Mouse (Mus musculus) cerebellum, adult 9-11 months (tissue): ENCODE data around the gene Rab15.
"Not testable (repeated sequence)": the region's sequence is repeated elsewhere in the genome, so short reads cannot be mapped to it uniquely, and the experiment has no call there.

Source experiments
- DNase-seq: peaks from one replicate; pipeline ENCODE4 v3.0.0; 2022

Rab15 gene

DNA sequence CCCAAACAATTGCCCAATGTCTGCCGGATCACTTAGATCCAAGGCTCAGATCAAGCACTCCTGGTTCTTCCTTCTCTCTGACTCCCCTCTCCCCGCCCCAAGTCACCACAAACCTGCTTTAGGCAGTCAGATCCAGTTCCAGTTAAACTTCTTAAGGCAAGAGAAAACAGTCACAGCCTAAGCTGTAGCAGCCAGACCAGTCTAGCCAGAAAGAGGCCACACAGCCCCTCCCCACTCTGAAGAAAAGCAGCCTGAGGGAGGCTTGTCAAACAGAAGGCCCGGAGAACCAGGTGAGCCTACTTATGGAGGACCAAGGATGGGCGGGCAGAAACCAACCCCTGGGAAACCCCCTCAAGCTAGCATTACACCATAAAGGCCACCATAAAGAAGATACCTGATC lies 4.6 kb downstream of the Rab15 start:
- no peak for DNase-seq

DNA sequence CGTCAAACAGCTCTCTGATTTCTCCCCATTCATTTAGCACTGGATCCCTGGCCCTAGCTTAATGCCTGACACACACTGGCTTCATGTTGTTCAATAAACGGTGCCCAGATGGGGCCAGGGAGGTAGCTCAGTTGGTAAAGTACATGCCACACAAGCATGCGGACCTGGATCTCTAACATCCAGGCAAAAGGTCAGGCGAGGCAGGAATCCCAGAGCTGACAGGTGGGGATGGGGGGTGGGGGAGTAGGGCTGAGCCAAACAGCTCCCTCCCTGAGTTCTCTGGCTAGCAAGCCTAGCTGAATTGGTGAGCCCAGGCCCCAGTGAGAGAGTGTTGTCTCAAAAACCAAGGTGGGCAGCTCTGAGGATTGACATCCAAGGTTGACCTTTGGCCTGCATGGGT lies 5.5 kb downstream of the Rab15 start:
- peak; percentile 77 for DNase-seq

DNA sequence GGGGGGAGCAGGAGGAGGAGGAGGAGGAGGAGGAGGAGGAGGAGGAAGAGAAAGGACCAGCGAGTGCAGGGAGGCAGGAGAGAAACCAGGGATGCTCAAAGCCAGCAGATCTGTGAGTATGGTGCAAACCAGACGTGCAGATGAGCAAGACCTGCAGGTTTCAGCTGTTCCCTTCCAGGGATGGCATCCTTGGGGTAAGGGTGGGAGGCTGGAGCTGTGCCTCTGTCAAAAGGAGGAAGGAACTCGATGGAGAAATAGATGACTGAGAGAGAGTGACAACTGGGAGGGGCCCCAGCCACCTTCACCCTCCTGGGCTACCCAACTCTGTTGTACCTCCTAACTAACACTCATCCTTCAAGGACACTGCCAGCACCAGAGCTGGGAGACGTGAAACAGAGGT lies 6.0 kb downstream of the Rab15 start:
- peak; percentile 47 for DNase-seq

DNA sequence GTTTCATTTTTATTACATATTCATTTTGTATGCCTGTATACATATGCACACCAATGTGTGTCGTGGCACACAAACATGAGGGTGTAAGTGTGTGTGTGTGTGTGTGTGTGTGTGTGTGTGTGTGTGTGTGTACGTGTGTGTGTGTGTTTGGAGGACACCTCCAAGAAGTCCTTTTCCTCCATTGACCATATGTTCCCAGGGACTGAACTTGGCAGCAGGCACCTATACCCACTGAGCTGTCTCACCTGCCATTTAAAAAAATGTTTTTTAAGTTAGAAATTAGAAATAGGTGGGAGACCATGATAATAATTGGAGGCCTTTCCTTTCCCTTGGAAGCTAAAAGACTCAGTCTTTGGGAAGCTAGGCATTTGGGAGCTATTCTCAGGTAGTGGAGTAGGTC lies 8.6 kb downstream of the Rab15 start:
- DNase-seq, result peak; percentile 71

DNA sequence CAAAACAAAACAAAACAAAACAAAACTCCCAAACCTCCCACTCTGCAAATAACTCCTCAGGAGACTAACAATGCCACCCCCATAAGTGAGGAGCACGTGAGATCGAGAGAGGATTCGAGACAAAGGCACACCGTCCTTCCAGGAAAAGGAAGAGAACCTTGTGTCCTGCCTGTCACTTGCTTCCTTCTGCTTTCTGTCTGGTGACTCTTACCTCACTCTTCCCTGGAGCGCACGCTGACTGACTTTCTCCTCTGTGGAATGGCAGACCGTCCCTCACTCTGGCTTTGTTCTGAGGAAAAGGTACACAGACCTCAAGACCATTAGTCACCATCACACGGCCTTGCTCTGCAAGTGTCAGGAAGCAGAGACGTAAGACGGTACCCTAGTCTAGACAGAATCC lies 9.2 kb downstream of the Rab15 start:
- peak; percentile 31 for DNase-seq

DNA sequence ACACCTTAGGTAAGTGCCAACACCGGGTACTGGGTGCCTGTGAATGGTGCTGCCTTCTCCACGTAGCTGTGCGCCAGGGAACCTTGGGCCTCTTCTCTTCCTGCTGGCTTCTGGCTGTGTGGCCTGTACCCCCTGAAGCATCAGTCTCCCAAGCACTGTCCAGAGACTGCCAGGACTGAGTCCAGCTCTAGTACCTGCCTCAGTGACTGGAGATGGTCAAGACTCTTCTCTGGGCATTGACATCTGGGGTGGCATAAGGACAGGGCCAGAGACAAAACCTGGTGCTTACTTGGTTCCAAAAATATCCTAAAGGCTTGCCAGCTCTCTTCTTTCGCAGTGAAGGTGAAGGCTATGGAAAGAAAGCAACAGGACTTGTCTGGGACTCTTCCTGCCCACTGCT lies 11.7 kb downstream of the Rab15 start:
- DNase-seq, result peak; percentile 81

DNA sequence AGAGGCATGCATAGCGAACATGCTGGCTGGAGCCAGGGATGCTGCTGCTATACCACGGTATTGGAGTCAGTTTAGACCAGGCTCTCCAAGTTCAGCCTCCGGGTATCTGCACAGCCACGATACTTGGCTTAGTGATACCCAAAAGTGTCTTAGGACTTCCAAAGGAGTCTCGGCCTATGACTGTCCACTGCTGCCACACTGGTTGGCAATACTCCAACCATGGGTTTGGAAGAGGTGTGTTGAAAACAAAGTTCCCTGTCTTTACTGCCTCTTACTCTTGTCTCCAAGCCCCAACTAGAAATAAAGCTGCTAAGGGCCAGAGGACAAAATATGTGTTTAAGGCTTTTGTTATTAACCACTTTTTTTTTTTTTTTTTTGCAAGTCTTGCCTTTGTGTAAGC lies 12.2 kb downstream of the Rab15 start:
- peak; percentile 52 for DNase-seq

DNA sequence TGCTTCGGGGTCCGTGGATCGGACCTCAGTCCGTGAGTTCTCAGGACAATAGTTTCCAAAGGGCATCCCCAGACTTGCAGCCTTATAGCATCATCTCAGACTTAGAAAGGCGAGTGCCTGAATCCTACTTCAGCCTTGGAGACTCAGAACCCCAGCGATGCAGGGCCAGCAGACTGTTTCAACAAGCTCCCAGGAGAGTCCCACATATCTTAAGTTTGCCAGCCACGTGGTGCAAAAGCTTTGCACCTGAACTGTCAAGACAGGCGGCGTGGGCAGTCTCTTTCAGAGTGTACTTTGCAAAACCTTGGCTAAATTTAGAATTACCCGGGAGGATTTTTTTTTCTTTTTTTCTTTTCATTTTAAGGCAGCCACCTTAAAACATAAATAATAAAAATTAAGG lies 14.9 kb downstream of the Rab15 start:
- DNase-seq, result peak; percentile 28

DNA sequence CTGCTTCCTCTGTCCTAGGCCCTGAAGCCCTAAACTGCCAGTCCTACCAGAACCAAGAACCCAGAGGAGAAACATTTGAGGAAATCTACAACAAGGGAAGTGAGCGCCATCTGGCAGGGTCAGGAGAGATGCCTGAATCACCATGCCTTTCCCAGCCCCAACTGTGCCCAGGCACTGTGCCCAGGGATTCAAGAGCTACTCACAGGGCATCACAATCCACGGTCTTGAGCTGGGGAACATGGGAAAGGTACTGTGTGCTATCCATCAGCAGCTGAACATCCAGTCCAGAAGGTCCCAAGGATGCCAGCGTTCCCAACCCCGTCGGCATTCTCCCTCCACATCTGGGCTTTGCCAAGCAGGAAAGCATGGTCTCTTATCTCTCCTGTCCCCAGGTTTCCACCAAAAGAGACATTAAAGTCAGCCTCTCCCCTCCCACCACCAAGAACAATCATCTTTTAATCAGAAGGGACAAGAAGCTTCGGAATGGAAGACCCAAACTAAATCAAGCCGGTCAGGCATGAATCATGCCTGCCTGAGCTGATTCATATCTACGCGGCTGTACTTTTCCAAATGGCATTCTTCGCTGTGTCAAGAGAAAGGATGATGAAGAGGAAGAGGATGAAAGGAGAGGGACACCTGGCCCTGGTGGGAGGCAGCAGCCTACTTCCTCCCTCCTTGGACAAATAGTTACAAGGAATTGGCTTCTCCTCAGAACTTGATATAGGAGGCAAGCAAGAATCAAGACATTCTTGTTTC lies 17.5 kb downstream of the Rab15 start:
- peak; percentile 99 for DNase-seq

DNA sequence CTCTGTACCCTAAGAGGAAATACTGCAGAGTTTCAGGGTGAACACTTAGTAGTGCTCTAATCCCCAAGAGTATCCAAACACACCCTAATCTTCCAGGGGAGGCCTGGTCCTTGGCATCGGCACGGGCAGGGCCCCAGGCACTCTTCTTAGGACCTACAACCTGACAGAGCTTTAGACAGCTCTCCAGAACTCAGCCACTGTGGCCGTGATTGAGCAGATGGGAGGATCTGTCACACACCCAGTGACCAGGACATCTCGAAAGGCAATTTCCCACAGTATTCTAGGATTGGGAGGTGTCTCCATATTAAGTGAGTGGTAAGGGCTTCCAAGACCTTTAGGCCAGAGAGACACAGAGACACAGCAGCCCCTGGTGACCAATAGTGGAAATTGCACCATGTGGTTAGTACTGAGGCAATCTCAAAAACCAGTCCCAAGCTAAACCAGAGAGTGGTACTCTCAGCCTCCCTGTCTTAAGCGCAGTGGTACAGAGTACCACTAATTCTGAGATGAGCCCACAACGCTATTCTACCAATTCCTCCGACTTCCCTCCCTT lies 18.9 kb downstream of the Rab15 start:
- peak; percentile 82 for DNase-seq

DNA sequence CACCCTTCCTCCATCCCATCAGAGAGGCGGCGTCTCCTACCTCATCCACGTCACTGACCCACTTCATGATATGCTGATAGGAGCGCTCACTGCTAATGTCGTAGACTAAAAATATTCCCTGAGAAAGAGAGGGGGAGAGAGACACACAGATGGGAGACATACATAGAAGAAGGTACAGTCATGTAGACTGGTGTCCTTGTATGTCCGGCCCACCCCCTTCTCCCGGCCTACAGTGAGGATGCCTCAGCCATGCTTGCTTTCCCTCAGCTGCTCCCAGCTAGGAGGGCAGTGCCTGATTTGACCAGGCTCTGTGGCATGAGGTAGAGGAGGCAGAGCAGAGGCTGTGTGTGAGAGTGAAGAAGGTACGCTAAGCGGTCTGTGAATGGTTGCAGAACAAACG lies 19.7 kb downstream of the Rab15 start:
- no peak for DNase-seq

DNA sequence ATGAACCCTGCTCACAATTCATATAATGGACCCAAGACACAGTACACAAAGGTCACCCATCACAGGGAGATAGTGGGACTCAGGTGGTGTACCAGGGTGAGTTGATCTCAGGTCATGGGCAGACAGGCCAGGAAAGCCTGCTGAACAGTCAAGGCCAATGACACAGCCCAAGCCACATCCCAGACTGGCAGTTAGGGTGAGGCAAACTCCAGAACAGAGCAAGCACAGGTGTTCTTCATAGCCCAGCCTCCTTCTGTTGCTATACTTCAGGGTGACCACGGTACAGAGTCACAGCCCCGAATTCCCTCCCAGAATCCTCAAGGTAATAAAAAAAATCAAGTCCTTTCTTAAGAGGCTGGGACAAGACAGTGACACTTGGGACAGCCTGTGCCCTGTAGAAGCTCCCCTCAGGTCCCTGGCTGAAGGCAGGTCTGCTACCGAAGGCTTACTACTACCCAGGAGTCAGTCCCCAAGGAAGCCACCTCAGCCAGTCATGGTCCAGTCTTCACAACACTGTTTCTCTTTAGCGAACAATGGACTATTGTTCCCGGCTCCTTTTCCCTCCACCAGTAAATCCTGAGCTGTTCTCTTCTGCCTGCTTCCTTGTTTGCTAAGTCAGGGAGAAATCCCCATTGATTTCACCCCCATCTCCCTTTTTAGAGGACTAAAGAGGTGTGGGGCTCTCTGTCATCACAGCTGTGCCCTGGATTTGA lies 24.5 kb downstream of the Rab15 start:
- no peak for DNase-seq

DNA sequence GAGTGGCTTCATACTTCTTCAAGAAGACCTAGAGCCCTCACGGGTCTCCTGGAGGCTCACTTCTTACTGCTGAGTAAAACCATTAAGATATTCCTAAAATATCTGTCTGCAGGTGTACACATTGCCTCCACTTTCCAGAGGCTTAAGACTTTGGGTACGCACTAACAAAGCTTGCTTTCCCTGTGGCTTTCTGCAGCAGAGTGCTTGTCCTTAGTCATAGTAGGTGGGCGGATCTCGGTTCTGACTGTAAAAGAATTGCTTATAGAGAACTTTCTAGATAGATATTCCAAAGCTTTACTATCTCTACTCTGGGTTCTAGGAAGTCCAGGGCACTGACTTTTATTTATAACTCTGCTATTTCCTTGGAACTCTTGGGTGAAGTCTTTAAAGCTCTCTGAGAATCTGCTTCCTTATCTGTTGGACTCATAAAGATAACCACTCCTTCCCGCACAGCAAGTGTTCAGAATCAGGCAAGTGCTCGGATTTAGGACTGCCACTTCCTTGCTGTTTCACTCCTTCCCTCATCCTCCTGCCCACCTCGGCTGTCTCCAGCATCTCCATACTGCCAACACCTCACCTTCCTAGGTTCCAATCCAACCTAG lies 25.7 kb downstream of the Rab15 start:
- DNase-seq, result no peak

DNA sequence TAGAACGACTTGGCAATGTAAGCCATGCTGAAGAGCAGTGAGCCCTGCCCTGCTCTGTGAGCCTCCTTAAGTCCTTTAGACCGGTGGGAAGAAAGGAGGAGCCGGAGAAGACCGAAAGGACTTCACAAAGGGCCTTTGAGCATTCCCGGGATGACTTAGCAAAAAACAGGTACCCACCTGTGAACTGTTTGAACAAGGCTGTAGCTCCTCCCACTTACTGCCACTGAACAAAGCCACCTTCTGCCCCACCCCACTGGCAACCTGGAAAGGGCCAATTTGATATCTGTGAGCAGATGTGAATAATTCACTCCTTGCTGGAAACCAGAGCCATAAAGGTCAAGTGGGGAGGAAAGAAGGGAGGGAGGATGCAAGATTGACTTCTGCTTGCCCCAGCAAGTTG lies 27.4 kb downstream of the Rab15 start, which contains the start of gene Gpx2:
TSS of gene Gpx2 (minus strand) at position 205 of the 400 bp plus-strand sequence.
- DNase-seq, result no peak

DNA sequence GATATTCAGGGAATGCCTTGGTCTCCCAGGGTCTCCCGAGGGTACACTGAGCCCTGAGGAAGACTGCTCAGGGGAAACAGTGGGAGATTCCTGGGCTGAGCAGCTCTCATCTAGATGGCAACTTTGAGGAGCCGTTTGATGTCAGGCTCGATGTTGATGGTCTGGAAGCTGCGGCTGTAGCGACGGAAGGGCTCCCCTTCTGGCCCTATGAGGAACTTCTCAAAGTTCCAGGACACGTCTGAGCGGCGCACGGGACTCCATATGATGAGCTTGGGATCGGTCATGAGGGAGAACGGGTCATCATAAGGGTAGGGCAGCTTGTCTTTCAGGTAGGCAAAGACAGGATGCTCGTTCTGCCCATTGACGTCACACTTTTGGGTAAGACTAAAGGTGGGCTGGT lies 30.2 kb downstream of the Rab15 start:
- not testable (repeated sequence) for DNase-seq

DNA sequence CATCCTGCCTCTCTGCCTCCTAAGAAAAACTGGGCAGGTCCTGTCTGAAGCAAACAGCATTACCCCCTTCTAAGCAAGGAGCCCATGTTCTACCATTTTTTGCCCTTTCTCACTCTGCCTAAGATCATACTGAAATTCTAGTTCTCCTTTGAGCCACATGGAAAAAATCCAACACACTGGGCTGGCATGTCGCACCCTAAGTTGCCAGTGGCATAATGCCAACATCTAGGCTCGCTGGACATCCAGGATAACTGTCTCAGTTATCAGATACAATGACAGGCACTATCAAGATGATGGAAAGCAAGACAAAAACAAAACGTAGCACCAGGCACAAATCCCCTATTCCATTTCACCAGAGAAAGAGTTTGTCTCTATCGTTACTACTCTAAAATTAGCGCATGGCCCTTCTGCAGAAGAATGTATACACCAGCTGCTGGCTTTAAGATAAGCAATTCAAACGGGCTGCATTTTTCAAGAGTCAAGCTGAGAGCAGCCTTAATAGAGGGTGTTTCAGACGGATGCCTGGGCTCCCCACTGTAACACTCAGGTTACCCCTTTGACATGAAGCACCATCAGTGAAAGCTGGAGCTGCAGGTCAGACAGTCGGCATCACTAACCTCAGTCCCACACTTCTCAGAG lies 32.1 kb downstream of the Rab15 start:
- no peak for DNase-seq

DNA sequence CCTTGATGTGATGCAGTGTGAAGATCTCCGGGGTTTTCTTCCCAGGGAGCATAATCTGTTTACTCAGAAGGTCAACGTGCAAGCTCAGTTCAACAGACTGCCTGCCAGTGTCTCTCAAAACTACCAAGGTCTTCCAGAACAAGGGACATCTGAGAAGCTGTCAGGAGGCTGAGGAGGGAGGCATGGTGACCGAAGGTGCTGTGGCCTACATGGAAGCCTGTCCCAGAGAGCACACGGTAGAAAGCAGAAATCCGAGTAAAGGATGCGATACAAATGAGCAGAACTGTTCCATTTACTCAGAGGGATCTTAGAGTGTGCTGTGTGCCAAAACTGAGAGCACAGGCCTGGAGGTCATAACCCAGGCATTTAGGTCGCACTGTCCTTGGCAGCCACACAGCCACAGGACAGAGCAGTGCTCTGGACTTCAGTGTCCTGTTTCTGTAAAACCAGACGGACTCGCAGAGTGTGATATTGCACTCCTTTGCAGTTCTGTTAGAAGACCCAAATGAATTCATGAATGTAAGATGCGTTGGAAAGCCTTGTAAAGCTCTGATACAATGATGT lies 38.6 kb downstream of the Rab15 start:
- DNase-seq, result no peak

DNA sequence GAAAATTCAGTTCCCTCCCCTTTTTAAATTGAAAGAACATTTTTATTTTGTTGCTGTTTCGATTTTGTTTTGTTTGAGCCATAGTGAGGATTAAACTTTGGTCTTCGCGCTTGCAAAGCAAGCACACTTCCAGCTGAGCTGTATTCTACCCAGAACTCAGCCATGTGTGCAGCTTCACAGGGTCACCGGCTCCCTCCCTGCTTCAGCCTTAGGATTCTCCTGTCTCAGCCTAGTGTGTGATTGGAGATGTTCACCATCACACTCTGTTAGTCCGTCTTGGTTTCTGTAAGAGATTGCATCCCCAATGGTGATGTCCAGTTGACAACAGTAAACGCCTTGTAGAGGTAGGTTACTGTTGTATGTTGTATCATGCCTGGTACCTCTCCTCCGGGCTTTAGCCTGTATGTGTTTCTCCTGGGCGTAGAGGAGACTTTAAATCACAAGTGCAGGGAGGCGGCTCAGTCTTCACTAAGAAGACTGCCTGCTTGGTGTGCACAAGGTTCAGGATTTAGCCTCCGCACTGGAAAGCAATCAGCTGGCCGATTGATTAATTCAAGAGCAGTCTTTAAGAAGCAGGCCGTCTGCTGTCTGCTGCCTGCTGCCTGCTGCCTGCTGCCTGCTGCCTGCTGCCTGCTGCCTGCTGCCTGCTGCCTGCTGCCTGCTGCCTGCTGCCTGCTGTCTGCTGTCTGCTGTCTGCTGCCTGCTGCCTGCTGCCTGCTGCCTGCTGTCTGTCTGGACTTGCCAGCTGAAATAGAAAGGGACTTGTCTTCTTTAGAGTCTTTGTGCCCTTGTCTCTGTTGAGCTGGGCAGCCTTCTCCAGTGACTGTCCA lies 41.9 kb downstream of the Rab15 start:
- DNase-seq, result no peak

DNA sequence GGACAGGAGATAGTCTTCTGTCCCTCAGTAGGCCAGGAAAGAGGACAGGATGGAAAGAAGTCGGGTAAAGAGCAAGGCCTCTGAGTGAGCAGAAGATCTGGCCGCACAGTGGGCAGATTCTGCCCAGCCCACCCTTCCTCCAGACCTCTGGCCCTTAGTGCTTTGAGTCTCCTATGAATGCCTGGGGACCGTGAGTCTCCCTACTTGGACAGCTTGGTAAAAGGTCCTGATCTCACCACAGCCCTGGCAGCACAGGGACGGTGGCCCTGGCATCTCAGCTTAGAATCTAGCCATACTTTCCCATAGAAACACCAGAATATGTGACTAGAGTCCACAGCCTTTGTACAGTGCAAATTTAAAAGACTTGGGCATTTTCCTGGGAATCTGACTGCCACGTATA lies 42.8 kb downstream of the Rab15 start:
- no peak for DNase-seq

DNA sequence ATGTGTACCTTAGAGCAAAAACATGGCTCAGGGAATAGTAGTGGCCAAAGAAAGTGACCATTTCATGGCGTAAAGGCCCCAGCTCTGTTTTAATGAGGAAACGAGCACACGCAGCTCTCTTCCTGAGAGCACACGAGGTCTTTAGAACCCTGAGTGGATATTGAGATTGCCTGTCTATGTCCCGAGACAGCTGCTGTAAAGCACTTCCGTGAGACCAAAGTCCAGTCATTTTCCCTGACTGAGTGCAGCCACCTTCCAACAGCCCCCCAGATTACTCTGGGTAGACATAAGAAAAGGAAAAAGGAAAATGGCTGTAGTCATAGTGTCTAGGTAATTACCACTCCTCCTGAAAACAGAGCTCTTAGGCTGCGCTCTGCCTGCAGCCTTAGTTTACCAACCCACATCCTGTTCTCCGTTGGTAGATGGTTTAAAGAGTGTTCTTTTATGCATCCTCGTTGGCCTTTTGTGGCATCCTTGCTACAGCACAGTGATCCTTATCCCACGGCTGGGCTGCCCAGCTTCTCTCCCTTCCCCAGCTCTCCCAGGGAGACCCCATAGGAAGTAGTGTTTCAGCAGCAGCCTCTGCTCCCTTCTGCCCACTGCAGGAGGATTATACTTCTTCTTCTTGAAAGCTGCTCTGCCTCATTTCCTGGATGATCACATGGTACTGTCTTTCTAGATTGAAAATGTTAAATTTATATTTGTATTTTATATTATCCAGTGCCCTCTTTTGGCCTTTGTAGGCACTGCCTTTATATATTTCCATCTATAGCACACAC lies 44.2 kb downstream of the Rab15 start:
- DNase-seq, result no peak

DNA sequence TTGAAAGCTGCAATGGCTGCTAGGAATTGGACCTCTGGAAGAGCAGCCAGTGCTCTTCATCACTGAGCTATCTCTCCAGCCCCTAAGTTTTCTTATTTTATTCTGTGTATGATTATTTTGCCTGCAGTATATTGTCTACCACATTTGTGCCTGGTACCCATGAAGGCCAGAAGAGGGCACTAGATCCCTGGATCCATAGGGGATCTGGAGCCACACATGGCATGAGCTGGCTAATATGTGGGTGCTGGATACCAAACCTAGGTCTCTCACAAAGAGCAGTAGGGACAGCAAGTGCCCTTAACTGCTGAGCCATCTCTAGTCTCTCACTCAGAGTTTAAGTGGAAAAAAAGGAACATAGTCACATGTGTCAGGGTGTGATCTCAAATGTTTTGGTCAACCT lies 44.9 kb downstream of the Rab15 start:
- no peak for DNase-seq
